In the genomic region with DNA sequence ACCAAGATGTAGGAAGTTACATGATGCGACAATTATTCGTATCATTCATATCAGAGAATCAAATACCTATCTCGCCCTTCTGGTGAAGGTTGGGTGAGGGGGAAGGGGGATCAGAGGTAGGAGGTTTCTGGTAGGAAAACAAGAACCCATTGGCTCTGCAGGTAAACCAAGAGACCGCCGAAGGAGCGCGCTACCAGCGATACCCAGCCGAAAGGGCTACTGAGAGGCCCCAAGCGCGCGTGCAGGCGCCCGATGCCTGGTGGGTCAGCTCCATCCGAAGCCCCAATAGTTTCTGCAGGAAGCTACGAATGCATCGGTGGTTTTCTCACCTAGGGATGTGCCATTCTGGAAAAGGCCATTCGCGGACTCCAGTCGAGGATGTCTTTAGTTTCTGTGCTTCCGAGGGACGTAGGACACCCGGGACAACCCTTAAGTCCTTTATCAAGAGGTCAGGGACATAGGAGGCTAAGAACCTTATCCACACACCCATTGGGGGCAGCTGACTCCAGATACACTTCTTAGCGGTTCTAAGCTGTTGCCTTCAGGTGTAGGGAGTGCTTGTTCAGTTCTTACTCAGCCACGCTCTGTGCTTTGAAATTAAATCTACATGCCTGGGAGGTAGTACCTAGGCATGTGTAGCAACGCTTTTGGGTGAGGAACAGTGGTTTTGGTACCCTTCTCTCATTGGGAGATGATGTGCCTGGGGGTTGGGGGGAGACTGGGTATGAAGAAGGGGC, we compare ENCODE assay signal across 17 mouse cellular contexts. TPM values are rescaled to one million over a fixed set of nuclear protein-coding genes. Genes with fewer than 3 reads are reported as not detected.
A peak's percentile ranks its signal among the peaks of the same experiment; 100 is the strongest.
DNase-seq lines count a peak whose midpoint lies in the region; ATAC-seq and TF ChIP-seq lines count a peak whose summit lies in the region.
"Had no signal": no experiment of that assay in that cellular context is flagged by ENCODE, and none has a peak within 500 bp of the region (broad histone marks: within the 10 kb centered on the region; RNA-seq: fewer than 3 reads in every experiment).

No protein-coding gene starts in this region.

- H3K4me1 ChIP-seq in heart, embryonic 15.5 days (replicated peaks): peaks cover 6% of the 10 kb centered on the region; the same call in 1 of the 2 replicates
- no peaks in the 10 kb centered on the region for H3K4me1 ChIP-seq in embryonic facial prominence, embryonic 11.5 days (ENCODE audit: control insufficient read depth, insufficient read depth, low read length)
- H3K4me1 ChIP-seq in forebrain, embryonic 12.5 days: peaks cover 3% of the 10 kb centered on the region; the same call in 1 of the 2 replicates
- no peaks in the 10 kb centered on the region for H3K4me1 ChIP-seq in midbrain, embryonic 11.5 days (ENCODE audit: control insufficient read depth, insufficient read depth, low read length)
- H3K4me1 ChIP-seq in lung, postnatal 0 days (ENCODE audit: insufficient read depth, low read depth, low read length): no peaks in the 10 kb centered on the region
- H3K4me1 ChIP-seq: liver, embryonic 13.5 days; midbrain, embryonic 12.5 days had no signal

- H3K9me3 ChIP-seq in heart, embryonic 15.5 days (replicated peaks): no peaks in the 10 kb centered on the region
- H3K9me3 ChIP-seq in embryonic facial prominence, embryonic 11.5 days (replicated peaks; ENCODE audit: control insufficient read depth, low read length): no peaks in the 10 kb centered on the region
- no peaks in the 10 kb centered on the region for H3K9me3 ChIP-seq in forebrain, embryonic 12.5 days
- no peaks in the 10 kb centered on the region for H3K9me3 ChIP-seq in midbrain, embryonic 11.5 days (ENCODE audit: control insufficient read depth, low read length)
- H3K9me3 ChIP-seq in lung, postnatal 0 days (ENCODE audit: low read length): no peaks in the 10 kb centered on the region
- H3K9me3 ChIP-seq: liver, embryonic 13.5 days; midbrain, embryonic 12.5 days had no signal

- DNase-seq in heart, adult 18-20 months: no peak
- DNase-seq in embryonic facial prominence, embryonic 11.5 days (ENCODE audit: low spot score): peak; percentile 47
- peak; percentile 94 for DNase-seq in midbrain, embryonic 11.5 days (ENCODE audit: low spot score, missing footprints)
- DNase-seq in cerebellum, postnatal 14 days: no peak
- no peak for DNase-seq in lung, postnatal 0 days (ENCODE audit: low spot score)
- no peak for DNase-seq in c-Kit-positive CD71-positive TER-119-positive erythroid progenitor cells, embryonic 14.5 days (ENCODE audit: low spot score)
- DNase-seq: adrenal gland, postnatal 14 days; cerebellum, postnatal 25 days; liver, embryonic 13.5 days; lung, postnatal 10 days had no signal

- H3K4me3 ChIP-seq in heart, embryonic 15.5 days: no peak overlapping the region
- H3K4me3 ChIP-seq in embryonic facial prominence, embryonic 11.5 days (ENCODE audit: low read depth, low read length): no peak overlapping the region; the same call in 1 of the 2 replicates
- H3K4me3 ChIP-seq in forebrain, embryonic 12.5 days (replicated peaks): peak overlapping the region; percentile 16; the same call in 1 of the 2 replicates
- H3K4me3 ChIP-seq in midbrain, embryonic 11.5 days (ENCODE audit: low read depth, low read length): no peak overlapping the region
- H3K4me3 ChIP-seq in lung, postnatal 0 days (ENCODE audit: low read depth, low read length): no peak overlapping the region
- H3K4me3 ChIP-seq: erythroblast, embryonic 14.5 days; liver, embryonic 13.5 days; midbrain, embryonic 12.5 days had no signal

- no peak overlapping the region for H3K27ac ChIP-seq in heart, embryonic 15.5 days
- H3K27ac ChIP-seq in embryonic facial prominence, embryonic 11.5 days (replicated peaks; ENCODE audit: low read depth, low read length): no peak overlapping the region
- H3K27ac ChIP-seq in forebrain, embryonic 12.5 days: peak overlapping the region; percentile 77
- H3K27ac ChIP-seq in midbrain, embryonic 11.5 days (ENCODE audit: low read depth, low read length): no peak overlapping the region
- H3K27ac ChIP-seq in lung, postnatal 0 days (ENCODE audit: low read length): no peak overlapping the region
- H3K27ac ChIP-seq: liver, embryonic 13.5 days; midbrain, embryonic 12.5 days had no signal

- H3K9ac ChIP-seq in heart, embryonic 15.5 days: no peak overlapping the region
- 0 out of 2 replicates have a peak overlapping the region, but pooled peaks have one; percentile 9 for H3K9ac ChIP-seq in embryonic facial prominence, embryonic 11.5 days (replicated peaks; ENCODE audit: low read length)
- 0 out of 2 replicates have a peak overlapping the region, but pooled peaks have one; percentile 22 for H3K9ac ChIP-seq in forebrain, embryonic 12.5 days
- H3K9ac ChIP-seq in midbrain, embryonic 11.5 days (ENCODE audit: low read length): no peak overlapping the region
- no peak overlapping the region for H3K9ac ChIP-seq in lung, postnatal 0 days (replicated peaks; ENCODE audit: low read depth)
- H3K9ac ChIP-seq: liver, embryonic 13.5 days; midbrain, embryonic 12.5 days had no signal

- no peak for TF ChIP-seq EP300 in lung, postnatal 0 days (IDR thresholded peaks at IDR 0.05)

- ATAC-seq in heart, embryonic 15.5 days (replicated peaks; ENCODE audit: insufficient number of reproducible peaks, insufficient read depth, low FRiP score, low read depth): no peak
- ATAC-seq in embryonic facial prominence, embryonic 11.5 days (replicated peaks; ENCODE audit: insufficient number of reproducible peaks, low FRiP score, low TSS enrichment, low read depth): no peak
- no peak for ATAC-seq in forebrain, embryonic 12.5 days (ENCODE audit: low FRiP score)
- ATAC-seq in midbrain, embryonic 11.5 days (ENCODE audit: low FRiP score): no peak
- no peak for ATAC-seq in lung, postnatal 0 days

- H3K36me3 ChIP-seq in heart, embryonic 15.5 days: no peaks in the 10 kb centered on the region
- H3K36me3 ChIP-seq in embryonic facial prominence, embryonic 11.5 days (replicated peaks; ENCODE audit: control insufficient read depth, insufficient read depth, low read depth, low read length): no peaks in the 10 kb centered on the region
- no peaks in the 10 kb centered on the region for H3K36me3 ChIP-seq in forebrain, embryonic 12.5 days (replicated peaks)
- H3K36me3 ChIP-seq in midbrain, embryonic 11.5 days (ENCODE audit: control insufficient read depth, insufficient read depth, low read length): no peaks in the 10 kb centered on the region
- no peaks in the 10 kb centered on the region for H3K36me3 ChIP-seq in lung, postnatal 0 days (ENCODE audit: insufficient read depth, low read length)
- H3K36me3 ChIP-seq: liver, embryonic 13.5 days; midbrain, embryonic 12.5 days had no signal

- H3K27me3 ChIP-seq in heart, embryonic 15.5 days: peaks cover 82% of the 10 kb centered on the region
- H3K27me3 ChIP-seq in embryonic facial prominence, embryonic 11.5 days (ENCODE audit: control insufficient read depth, insufficient read depth, low read length): peaks cover 44% of the 10 kb centered on the region
- H3K27me3 ChIP-seq in forebrain, embryonic 12.5 days: peaks cover 87% of the 10 kb centered on the region
- peaks cover 82% of the 10 kb centered on the region for H3K27me3 ChIP-seq in midbrain, embryonic 11.5 days (ENCODE audit: control insufficient read depth, insufficient read depth, low read length)
- H3K27me3 ChIP-seq in lung, postnatal 0 days (replicated peaks; ENCODE audit: insufficient read depth, low read length): peaks cover 55% of the 10 kb centered on the region

- WGBS in heart, embryonic 15.5 days: 5% methylated on average over 26 of the region's 26 CpGs
- WGBS in embryonic facial prominence, embryonic 11.5 days: 2% methylated on average over 26 of the region's 26 CpGs
- 1% methylated on average over 26 of the region's 26 CpGs for WGBS in forebrain, embryonic 12.5 days
- WGBS in midbrain, embryonic 11.5 days: 2% methylated on average over 26 of the region's 26 CpGs
- WGBS in lung, postnatal 0 days: 3% methylated on average over 26 of the region's 26 CpGs

- no peak for TF ChIP-seq CTCF in lung, postnatal 0 days (IDR thresholded peaks at IDR 0.05)

- 0 out of 2 replicates have a peak overlapping the region, but pooled peaks have one; percentile 15 for H3K4me2 ChIP-seq in heart, embryonic 15.5 days
- peak overlapping the region; percentile 19 for H3K4me2 ChIP-seq in embryonic facial prominence, embryonic 11.5 days (ENCODE audit: low read depth, low read length)
- H3K4me2 ChIP-seq in forebrain, embryonic 12.5 days: peak overlapping the region; percentile 38
- H3K4me2 ChIP-seq in midbrain, embryonic 11.5 days: no peak overlapping the region
- no peak overlapping the region for H3K4me2 ChIP-seq in lung, postnatal 0 days (replicated peaks; ENCODE audit: low read depth, low read length)
- H3K4me2 ChIP-seq: heart, embryonic 11.5 days; liver, embryonic 13.5 days; midbrain, embryonic 12.5 days had no signal

RNA-seq across cellular contexts. Expression of a gene that starts 12.6 kb away (rescaled TPM):
- polyA plus RNA-seq in heart, embryonic 15.5 days (2015; fragmentation: Nextera tagmentation; extraction: Ambion mirVana): 0.19 TPM in 1 of 2 replicates, not detected in the other
- not detected for total RNA-seq in heart, adult 18-20 months (2021)
- 3.2 and 5.1 TPM in 2 replicates for polyA plus RNA-seq in embryonic facial prominence, embryonic 11.5 days (2014; fragmentation: Nextera tagmentation; extraction: Ambion mirVana)
- polyA plus RNA-seq in forebrain, embryonic 12.5 days (2016; fragmentation: Nextera tagmentation; extraction: Ambion mirVana): 10.1 and 15.7 TPM in 2 replicates
- polyA plus RNA-seq in midbrain, embryonic 11.5 days (2014; fragmentation: Nextera tagmentation; extraction: Ambion mirVana): 0.33 and 0.81 TPM in 2 replicates
- not detected in 2 replicates for polyA plus RNA-seq in lung, postnatal 0 days (2015; fragmentation: Nextera tagmentation; extraction: Ambion mirVana)
- total RNA-seq: adrenal gland, postnatal 14 days; MEL had no signal
- polyA plus RNA-seq: erythroblast, embryonic 14.5 days; kidney, embryonic 14.5 days; liver, embryonic 13.5 days had no signal

RNA-seq across cellular contexts. Expression of a gene that starts 31.4 kb away (rescaled TPM):
- 1.0 and 1.3 TPM in 2 replicates for polyA plus RNA-seq in heart, embryonic 15.5 days (2015; fragmentation: Nextera tagmentation; extraction: Ambion mirVana)
- under 1 TPM in 1 of 2 experiments, not detected in 1; 0.37 TPM for total RNA-seq in heart, adult 18-20 months (2021)
- 54.5 and 63.8 TPM in 2 replicates for polyA plus RNA-seq in embryonic facial prominence, embryonic 11.5 days (2014; fragmentation: Nextera tagmentation; extraction: Ambion mirVana)
- 68.0 and 102 TPM in 2 replicates for polyA plus RNA-seq in forebrain, embryonic 12.5 days (2016; fragmentation: Nextera tagmentation; extraction: Ambion mirVana)
- polyA plus RNA-seq in midbrain, embryonic 11.5 days (2014; fragmentation: Nextera tagmentation; extraction: Ambion mirVana): 5.2 and 7.7 TPM in 2 replicates
- polyA plus RNA-seq in lung, postnatal 0 days (2015; fragmentation: Nextera tagmentation; extraction: Ambion mirVana): not detected in 2 replicates
- total RNA-seq: MEL had no signal
- polyA plus RNA-seq: erythroblast, embryonic 14.5 days; liver, embryonic 13.5 days had no signal

Comparison
In these comparisons a context has a peak if more than half of its experiments do, and no peak if none do; other contexts are left out.
1. H3K4me2 ChIP-seq: peak in heart, embryonic 15.5 days (single experiment), embryonic facial prominence, embryonic 11.5 days (single experiment) and forebrain, embryonic 12.5 days (single experiment); none in midbrain, embryonic 11.5 days (single experiment) and lung, postnatal 0 days (single experiment).
2. H3K9ac ChIP-seq: peak in embryonic facial prominence, embryonic 11.5 days (single experiment) and forebrain, embryonic 12.5 days (single experiment); none in heart, embryonic 15.5 days (single experiment), midbrain, embryonic 11.5 days (single experiment) and lung, postnatal 0 days (single experiment).
3. DNase-seq: peak in embryonic facial prominence, embryonic 11.5 days (single experiment) and midbrain, embryonic 11.5 days (single experiment); none in heart, adult 18-20 months (0 of 2), cerebellum, postnatal 14 days (0 of 2), lung, postnatal 0 days (single experiment) and c-Kit-positive CD71-positive TER-119-positive erythroid progenitor cells, embryonic 14.5 days (single experiment).